Mouse (Mus musculus) NIH3T3 (cell line): ENCODE data around the gene Ndufb7.
"Not testable (repeated sequence)": the region's sequence is repeated elsewhere in the genome, so short reads cannot be mapped to it uniquely, and the experiment has no call there.

ENCODE experiments used
- DNase-seq: peaks from one replicate; pipeline ENCODE4 v3.0.0-alpha.2; 2012; ENCODE audit warnings: low read depth

Ndufb7 gene

DNA sequence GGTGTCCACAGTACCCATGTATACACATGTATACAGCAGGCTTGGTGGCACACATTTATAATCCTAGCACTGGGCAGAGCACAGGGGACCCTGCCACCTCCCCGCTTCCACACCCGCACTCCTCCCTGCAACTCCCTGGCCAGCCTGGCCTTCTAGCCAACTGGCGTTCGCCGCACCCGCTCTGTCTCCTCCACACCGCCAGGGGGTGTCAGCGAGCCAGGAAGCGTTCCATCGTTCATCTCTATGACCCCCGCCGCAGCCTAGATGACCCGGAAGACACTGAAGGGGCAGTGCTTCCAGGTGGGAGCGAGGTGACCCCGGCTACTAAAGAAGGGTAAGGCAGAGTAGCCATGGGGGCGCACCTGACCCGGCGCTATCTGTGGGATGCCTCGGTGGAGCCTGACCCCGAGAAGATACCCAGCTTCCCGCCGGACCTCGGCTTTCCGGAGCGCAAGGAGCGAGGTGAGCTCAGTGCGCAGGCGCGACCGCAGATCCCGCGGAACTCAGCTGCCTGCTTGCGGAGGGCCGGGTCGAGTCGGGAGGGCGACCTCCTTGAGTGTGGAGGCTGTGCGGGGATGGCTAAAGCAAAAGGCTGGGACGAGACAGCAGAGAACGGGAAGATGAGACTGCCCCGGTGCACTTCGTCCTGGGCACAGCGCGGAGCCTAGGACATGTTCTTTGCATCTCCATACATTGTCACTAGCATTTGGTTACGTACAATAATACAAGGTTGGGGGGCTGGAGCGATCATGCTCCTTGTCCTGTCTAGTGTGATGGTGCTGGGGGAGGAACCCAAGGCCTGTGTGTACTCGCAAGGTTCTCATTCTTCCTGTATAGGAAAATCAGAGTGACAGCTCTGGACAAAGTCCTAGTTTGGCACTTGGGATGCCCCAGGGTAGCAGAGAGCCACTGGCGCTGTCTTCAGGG lies at the start of gene Ndufb7:
TSS of gene Ndufb7 (plus strand) at position 203 of the 927 bp plus-strand sequence.
- peak; percentile 95 for DNase-seq

DNA sequence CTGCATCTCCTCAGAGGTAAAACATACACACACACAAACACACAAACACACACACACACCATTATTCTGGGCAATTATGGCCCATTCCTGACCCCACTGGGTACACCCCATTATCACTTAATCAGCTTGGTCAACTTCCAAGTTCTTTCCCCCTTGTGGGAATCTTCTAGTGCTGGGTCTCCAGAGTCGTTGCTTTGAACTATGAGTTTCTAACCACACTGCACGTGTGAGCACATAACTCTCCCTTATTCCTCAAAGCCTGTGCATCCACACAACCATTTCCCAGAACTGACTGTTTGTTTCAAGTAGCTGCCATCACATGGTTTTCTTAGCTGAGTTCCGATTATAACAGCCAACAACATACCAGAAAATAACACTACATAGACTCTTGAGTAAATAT lies 46.0 kb upstream of the Ndufb7 start:
- no peak for DNase-seq

DNA sequence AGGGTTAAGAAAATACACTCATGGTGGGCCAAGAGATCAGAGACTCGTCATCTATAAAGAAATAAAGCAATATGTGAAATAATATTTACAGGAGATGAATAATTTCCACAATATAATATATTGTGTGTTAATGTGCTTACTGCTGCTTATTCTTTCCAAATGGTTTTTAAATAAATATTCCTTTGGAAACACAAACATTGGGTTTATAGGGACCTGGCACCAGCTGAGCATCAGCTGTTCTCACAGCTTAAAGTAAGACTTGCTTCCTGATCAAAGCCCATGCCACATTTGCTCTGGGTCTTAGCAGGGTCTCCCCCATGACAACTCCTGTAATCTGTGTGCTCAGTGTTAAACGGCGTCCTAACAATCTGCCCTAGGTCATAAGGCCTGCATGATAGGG lies 45.6 kb upstream of the Ndufb7 start:
- DNase-seq: not testable (repeated sequence)

DNA sequence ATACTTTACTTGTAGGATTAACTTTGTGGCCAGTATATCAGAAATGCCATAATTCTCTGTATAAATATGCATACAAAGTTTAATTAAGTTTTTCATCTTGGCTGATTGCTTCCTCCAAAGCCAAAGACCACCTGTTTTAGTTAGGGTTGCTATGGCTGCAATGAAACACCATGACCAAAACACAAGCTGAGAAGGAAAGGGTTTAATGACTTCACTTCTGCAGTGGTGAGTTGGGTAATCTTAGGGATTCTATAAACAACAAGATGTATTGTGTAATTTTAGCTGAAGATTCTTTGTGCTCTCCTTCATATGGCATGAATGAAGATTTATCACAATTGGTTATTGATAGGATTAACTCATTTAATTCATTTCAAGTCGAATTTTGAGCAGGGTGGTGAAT lies 45.2 kb upstream of the Ndufb7 start:
- no peak for DNase-seq

DNA sequence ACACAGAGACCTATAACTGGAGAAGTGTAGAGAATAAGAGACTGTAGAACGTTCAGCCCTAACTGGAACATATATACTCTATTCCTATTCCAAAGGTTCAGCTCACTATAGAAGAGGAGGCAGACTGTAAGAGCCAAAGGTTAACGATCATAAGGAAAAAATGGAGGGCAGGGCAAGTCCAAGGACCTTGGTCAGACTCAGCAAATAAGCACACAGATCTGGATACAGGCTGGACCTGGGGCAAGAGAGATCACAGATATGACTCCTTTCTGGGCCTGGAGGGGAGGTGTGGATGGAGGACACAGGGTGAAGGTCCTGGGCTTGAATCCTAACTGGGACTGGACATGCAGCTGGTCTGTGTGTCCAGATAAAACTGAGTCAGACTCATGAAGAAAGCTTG lies 31.7 kb upstream of the Ndufb7 start:
- DNase-seq: no peak

DNA sequence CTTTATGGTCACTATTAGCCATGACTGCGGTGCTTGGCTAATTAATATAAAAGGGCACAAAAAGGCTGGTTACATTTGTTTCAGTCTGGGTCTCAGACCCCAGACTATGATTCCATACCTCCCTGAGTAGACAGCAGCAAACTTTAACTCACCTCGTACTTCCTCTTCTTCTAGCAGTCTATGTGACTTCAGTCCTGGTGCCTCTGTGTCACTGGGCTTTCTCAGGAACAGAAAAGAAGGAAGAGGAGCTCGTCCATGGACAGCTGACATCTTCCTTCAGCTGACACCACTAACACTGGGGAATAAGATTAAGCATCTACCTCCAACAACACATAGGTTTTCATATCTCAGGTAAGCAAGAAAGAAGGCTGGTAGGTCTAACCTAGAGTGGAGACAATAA lies 30.7 kb upstream of the Ndufb7 start, which contains the start of gene Olfr370:
TSS of gene Olfr370 (plus strand) at position 45 of the 400 bp plus-strand sequence.
- no peak for DNase-seq

DNA sequence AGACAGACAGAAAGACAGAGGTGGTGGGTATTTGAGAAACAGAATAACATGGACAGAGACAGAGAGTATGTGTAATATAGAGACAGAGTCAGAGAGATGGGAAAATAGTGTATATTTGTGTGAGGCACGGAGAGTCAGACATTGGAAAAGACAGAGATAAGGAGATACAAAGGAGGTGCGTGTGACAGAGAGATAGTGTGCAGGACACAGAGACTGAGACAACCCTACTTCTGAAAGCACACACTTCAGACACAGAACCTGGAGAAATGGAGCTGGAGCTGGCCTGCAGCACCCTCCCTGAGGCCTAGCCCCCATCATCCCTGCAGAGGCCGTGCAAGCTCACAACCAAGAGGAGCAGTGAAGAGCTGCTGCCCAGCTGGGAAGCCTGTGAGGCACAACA lies 3.8 kb upstream of the Ndufb7 start:
- no peak for DNase-seq

DNA sequence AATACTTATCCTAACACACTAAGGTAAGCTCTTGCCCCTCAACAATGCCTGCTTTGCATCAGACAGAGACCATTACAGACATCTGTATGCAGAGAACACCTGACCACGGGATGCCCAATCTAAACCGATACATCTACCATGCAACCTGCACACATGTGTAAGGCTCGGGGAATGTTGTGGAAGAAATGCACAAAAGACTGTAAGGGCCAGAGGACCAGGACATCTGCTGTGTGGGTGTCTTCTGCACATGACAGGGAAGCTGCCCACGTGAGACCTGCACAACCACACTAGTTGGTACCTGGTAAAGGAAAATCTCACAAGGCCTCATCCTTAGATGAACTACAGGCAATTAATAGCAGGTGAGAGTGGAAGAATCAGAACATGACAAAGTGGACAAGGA lies 3.2 kb upstream of the Ndufb7 start:
- DNase-seq: no peak

DNA sequence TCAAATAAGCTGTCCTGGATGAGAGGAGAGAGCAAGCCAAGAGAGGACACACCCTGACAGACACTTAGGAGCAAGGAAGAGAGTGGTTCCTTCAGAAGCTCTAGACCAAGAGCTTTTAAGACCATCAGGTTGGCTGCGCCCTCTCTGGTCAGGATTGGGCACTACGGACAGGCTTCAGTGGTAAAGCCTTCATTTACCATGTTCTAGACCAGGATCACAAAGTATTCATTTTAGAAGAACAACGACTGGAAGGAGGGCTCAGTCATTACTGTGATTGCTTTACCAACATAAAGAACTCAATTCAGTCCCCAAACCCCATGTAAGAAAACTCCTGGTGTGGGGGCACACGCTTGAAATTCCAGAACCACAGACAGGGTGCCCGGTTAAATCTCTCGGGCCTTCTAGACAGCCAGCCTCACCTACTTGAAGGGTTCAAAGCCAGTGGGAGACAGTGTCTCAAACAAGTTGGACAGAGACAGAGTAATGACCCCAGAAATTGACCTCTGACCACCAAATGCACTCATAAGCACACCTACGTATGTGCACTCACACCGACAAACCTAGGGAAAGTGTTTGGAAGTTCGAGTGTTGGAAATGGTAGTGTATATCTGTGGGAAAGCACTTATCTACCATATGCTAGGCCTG lies 618 bp upstream of the Ndufb7 start:
- DNase-seq: peak; percentile 41

DNA sequence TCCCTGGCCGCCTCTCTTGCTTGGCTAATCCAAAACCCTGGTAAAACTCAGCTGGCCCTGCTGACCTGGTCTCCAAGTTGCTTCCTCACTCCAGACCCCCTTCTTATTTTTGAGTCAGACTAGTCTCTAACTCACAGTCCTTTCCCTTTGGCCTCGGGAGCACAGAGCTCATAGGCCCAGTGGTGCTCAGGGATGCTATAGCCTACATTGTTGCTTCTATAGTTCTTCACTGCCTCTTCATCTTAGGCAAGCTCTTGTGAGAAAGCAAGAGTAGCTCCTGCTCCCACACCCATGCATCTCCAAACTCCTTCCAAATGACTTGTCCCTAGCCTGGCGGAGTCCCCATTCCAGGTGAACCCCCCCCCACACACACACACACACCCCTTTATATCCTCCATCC lies 1.2 kb downstream of the Ndufb7 start:
- no peak for DNase-seq

DNA sequence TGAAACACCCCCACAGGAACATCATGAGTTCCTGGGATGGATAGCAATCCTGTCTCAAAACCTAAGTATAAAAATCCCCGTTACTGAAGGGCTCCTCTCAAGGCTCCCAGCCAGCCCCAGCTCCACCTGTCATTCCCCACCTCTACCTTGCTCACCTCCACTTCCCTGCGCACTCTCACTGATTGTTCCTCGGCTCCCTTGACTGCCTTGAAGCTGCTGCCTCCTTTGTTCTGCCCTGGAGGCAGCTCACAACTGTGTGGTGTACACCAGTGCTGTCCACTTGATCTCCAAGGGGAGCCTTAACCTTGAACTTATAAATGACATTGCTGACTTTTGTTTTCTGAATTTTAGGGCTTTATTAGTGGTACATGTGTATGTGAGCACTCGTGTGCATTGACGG lies 1.7 kb downstream of the Ndufb7 start:
- no peak for DNase-seq

DNA sequence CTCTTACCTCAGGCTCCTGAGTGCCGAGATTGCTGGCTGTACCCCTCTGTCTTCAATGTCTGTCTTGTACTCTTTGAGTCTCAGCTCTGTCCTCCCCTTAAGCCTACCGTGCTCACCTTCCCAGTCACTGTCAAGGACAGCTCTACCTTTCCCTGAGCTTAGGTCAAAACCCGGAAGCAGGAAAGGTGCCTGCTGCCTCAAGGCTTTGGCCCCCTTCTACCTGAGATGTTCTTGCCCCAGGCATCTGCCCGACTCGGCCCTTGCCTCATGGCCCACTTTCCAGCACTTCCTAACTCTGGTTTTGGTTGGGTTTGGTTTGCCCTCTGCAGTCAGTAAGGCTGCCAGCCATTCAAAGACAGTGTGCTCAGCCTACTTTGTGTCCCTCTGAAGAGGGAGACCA lies 2.3 kb downstream of the Ndufb7 start:
- DNase-seq: no peak

DNA sequence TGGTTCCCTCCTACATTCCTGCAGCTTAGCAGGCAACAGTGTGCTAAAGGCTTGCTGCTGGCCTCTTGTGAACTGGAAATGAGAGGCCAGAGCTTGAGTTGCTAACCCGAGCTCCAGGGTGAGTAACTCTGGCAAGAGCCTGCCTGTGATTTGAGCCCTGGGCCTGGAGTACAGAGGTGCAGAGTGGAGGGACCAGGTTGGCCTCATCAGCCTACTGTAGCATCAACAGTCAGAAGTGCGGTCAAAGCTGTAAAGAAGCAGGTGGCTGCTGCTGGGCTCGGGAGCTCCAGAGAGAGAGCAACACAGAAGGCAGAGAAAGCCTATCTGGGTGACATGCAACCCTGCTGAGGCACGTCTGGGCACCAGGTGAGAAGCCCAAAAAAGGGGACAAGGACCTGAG lies 2.7 kb downstream of the Ndufb7 start:
- no peak for DNase-seq

DNA sequence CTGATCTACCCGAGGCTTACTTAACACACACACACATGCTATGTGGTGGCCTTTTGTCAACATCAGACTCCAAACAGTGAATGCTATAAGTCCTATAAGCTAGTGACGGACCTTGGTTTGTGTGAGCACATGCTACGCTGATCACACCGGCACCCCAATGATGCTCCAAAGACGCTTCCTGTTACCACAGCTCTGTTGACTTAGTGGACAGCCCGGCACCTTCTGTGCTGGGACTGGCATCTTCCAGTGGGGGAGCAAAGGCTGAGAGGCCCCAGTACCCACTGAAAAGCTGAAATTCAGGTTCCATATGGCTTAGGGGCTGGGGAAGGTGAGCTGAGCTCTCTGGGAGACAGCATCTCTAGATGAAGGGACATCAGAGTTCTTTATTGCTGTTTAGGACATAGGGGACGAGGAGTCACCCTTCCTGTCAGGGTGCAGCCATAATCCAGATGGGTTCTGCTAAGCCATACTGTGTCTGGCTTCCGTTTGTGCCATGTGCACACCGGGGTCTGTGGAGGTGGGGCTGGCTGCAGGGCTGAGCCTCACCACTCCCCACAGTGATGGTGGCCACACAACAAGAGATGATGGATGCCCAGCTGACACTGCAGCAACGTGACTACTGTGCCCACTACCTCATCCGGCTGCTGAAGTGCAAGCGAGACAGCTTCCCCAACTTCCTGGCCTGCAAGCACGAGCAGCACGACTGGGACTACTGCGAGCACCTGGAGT lies 4.0 kb downstream of the Ndufb7 start:
- DNase-seq: no peak

DNA sequence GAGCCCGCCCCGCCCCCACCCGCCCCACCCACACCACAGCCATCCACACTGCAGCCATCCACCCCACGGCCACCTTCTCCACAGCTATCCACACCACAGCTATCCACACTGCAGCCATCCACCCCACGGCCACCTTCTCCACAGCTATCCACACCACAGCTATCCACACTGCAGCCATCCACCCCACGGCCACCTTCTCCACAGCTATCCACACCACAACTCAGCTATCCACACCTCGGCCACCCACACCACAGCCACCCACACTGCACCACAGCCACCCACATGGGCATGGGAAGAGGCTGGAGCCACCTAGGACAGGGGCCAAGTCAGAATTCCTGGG lies 4.5 kb downstream of the Ndufb7 start:
- not testable (repeated sequence) for DNase-seq

DNA sequence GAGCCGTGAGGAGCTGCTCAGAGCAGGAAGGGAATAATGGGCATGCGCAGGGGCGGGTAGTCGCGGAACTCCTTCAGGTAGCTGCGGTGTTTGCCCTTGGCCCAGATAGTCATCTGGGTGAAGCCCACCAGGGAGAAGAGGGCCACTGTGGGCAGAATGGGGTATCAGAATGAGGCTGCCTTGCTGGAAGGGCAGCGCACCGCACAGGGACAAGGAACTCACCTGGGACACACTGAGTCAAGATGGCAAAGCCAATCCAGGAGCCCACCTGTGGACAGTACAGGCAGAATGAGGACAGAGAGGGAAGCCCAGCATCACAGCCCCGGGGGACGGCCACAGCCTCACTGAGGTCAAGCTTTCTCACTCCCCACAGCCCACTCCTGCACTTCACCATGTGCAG lies 5.3 kb downstream of the Ndufb7 start:
- no peak for DNase-seq

DNA sequence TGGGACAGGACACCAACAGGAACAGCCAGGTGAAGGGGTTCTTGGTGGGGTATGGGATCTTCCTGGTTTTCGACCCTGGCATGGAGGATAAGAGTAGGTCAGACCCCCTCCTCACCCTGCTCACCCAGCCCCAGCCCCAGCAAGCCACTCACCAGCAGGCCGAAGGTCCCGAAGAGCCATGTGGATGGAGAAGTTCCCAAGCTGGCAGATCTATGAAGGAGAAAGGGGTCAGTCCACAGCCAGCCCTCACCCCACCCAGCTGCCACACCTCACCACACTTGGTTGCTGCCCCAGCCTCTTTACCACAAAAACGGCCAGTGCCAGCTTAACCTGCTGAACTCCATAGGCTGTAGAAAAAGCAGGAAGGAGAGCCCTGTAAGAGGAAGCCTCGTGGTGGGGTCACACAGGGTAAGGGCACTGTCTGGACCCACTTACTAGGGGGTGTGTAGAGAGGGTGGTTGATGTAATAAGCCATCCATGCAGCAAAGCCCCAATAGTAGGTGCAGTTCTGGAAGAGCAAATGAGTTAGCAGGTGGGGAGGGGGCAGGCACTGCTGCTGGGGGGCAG lies 5.9 kb downstream of the Ndufb7 start:
- DNase-seq: no peak

DNA sequence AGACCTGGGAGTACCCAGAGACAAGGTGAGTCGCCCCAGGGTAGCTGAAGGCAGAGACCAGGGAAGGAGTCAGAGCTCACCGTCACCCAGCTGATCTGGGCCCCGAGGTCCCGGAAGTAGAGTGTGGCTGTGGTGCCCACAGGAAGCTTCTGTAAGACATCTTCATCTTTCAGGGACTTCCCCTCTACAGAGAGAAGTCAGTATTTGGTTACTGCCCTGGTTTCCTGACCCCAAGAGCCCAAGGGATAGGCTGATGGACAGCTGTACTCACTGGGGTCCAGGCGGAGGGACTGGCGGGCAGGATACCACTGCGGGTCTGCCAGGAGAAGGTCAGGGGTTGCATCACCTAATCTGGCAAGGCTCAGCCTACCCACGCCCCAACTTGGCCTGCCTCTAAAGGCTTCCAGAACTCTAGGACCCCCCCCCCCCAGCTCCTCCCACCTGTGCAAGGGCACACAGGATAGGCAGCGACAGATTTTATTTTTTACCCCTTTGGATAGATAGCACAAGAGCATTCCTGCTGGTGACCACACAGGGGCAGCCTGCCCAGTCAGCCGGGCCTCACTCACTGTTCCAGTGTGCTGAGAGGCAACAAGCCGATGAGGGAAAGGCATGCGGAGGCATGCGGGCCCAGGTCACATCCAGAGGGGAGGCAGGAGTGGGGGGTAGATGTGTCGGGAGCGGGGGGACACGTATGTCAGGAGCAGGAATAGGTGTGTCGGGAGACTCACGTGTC lies 6.8 kb downstream of the Ndufb7 start:
- no peak for DNase-seq

DNA sequence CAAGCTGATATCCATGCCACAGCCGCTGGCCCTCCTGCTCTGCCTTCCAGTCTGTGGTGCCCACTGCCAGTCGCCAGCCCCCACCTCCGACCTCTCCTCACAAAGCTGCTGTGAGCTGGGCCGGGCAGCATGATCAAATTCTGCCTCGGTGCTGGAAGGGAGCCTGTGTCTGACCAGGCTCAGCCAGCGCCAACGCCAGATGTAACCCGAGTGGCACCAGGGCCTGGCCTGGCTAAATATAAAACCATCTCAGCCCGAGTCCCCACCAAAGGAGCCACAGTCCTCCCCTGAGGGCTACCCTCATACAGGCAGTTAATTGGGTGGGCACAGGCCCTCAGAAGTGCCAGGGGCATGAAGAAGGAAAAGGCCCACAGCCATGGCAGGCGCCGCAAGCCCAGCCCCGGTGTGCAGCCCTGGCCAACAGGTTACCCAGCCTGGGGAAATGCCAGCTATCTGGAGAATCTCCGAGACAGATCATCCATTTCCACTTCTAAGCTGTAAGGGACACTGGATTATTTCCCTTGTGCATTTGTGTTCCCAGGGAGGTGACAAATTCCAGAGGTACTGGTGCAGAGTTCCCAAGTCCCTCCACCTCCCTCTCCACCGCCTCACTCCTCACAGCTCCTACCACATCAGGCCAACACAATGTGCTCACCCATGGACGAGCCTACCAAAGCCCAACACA lies 8.3 kb downstream of the Ndufb7 start:
- DNase-seq: no peak

DNA sequence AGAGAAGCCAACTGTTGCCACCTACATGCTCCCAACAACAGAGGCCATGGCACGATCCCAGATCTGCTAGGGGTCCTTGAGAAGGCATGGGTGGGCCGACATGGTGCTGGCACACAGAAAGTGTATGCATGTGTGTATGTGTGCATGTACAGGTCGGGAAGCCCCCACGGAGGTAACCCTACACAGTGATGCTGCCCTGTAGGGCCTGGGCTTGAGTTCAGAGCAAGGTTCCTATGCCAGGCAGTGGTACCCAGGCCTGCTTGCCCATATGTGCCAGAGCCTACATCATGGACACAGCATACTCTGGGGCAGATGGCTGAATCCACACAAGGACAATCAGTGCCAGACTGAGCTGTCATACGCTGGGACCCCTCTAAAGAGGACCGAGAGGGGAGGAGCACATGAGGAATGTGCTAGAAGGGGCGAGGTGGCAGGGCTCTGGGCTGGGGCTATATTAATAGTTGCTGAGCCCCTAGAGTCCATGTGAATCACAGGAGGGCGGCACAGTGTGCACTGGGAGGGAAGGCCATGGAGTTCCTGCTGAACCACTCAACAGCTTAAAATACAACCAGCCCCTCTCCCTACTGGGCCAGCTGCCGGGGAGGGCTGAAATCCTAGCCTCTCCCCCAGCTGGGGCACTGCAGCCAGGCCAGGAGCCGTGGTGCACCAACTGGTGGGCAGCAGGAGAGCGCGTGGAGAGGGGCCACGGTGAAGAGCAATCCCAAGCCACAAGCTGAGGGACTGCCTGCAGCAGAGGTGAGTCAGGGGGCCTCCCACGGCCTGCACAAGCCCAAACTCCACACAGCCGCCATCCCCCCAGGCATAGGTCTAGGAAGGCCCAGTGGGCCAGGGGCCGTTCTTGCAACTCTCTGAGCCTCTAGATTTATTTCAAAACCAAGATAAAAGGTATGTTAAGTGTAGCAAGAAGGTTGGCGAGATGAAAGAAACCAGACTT lies 9.4 kb downstream of the Ndufb7 start:
- no peak for DNase-seq
